In genomic region chr3:65861471-65861881, GRCm38 (mm10) we compare ENCODE assay signal across 10 mouse cellular contexts.
A peak's percentile ranks its signal among the peaks of the same experiment; 100 is the strongest.
DNase-seq lines count a peak whose midpoint lies in the region; ATAC-seq and TF ChIP-seq lines count a peak whose summit lies in the region.
"Had no signal": no experiment of that assay in that cellular context is flagged by ENCODE, and none has a peak within 500 bp of the region (broad histone marks: within the 10 kb centered on the region; RNA-seq: fewer than 3 reads in every experiment).

No protein-coding gene starts in this region.

- WGBS in hindbrain, postnatal 0 days, result 16% methylated on average over 6 of the region's 6 CpGs

- H3K9ac ChIP-seq in hindbrain, postnatal 0 days (replicated peaks; ENCODE audit: low read length), result no peak overlapping the region
- H3K9ac ChIP-seq: liver, embryonic 13.5 days had no signal

- no peak for TF ChIP-seq POLR2A in myocyte (IDR thresholded peaks at IDR 0.05; ENCODE audit: insufficient read length, low read depth)

- H3K4me1 ChIP-seq in hindbrain, postnatal 0 days (ENCODE audit: insufficient read depth, low read length), result peaks cover 26% of the 10 kb centered on the region

- 0 out of 2 replicates have a peak, but pooled peaks have one; percentile 2 for ATAC-seq in hindbrain, postnatal 0 days

- H3K9me3 ChIP-seq in hindbrain, postnatal 0 days (ENCODE audit: low read length), result no peaks in the 10 kb centered on the region
- H3K9me3 ChIP-seq: liver, embryonic 13.5 days had no signal

- H3K27me3 ChIP-seq in hindbrain, postnatal 0 days (ENCODE audit: insufficient read depth, low read length), result no peaks in the 10 kb centered on the region
- H3K27me3 ChIP-seq in myocyte (ENCODE audit: control insufficient read depth, insufficient read depth, insufficient read length), result no peaks in the 10 kb centered on the region
- H3K27me3 ChIP-seq: liver, embryonic 13.5 days had no signal

- no peak overlapping the region for H3K4me3 ChIP-seq in hindbrain, postnatal 0 days (ENCODE audit: low read length)
- H3K4me3 ChIP-seq in myocyte, result no peak overlapping the region
- H3K4me3 ChIP-seq: liver, embryonic 13.5 days had no signal

- H3K79me2 ChIP-seq in myocyte (ENCODE audit: control insufficient read depth, insufficient read depth), result no peaks in the 10 kb centered on the region

- DNase-seq in adrenal gland, adult (ENCODE audit: inconsistent age in 2 of 2, low spot score in 1 of 2), result peak; percentile 18 to 47
- DNase-seq in adrenal gland, postnatal 4 days (ENCODE audit: low spot score in 2 of 2), result no peak
- peak; percentile 16 to 24 for DNase-seq in lung, postnatal 4 days
- no peak for DNase-seq in lung, postnatal 25 days (ENCODE audit: low spot score)
- DNase-seq in hindbrain, postnatal 0 days (ENCODE audit: low spot score), result peak; percentile 59
- no peak for DNase-seq in thymus, postnatal 4 days
- DNase-seq in urinary bladder, postnatal 25 days (ENCODE audit: low spot score), result no peak
- DNase-seq: adrenal gland, postnatal 10 days; liver, embryonic 13.5 days had no signal

- no peak for TF ChIP-seq CTCF in hindbrain, postnatal 0 days (IDR thresholded peaks at IDR 0.05; ENCODE audit: low read depth)

- no peak overlapping the region for H3ac ChIP-seq in myocyte (ENCODE audit: control insufficient read depth, insufficient read length)

- H3K4me2 ChIP-seq in hindbrain, postnatal 0 days (ENCODE audit: low read depth, low read length), result 0 out of 2 replicates have a peak overlapping the region, but pooled peaks have one; percentile 8
- H3K4me2 ChIP-seq in myocyte (ENCODE audit: low read depth), result peak overlapping the region; percentile 31
- H3K4me2 ChIP-seq: liver, embryonic 13.5 days had no signal

- H3K36me3 ChIP-seq in hindbrain, postnatal 0 days (ENCODE audit: insufficient read depth, low read length), result no peaks in the 10 kb centered on the region
- H3K36me3 ChIP-seq in myocyte (ENCODE audit: control insufficient read depth, insufficient read depth), result no peaks in the 10 kb centered on the region
- H3K36me3 ChIP-seq: liver, embryonic 13.5 days had no signal

- peak overlapping the region; percentile 6; the same call in 1 of the 2 replicates for H3K27ac ChIP-seq in hindbrain, postnatal 0 days
- H3K27ac ChIP-seq: liver, embryonic 13.5 days had no signal

TF ChIP-seq in myocyte, 11 proteins besides CTCF, POLR2A, EP300 and RAD21:
- TF ChIP-seq MYOD1 (IDR thresholded peaks at IDR 0.05; ENCODE audit: control insufficient read depth in 1 of 3, insufficient read length in 2 of 3, low read depth in 2 of 3), result no peak
- no peak for TF ChIP-seq CEBPB (IDR thresholded peaks at IDR 0.05; ENCODE audit: insufficient read depth, poor library complexity, severe bottlenecking)
- TF ChIP-seq MYOG (IDR thresholded peaks at IDR 0.05; ENCODE audit: control insufficient read depth in 1 of 3, insufficient read depth in 1 of 3, insufficient read length in 2 of 3, low read depth in 2 of 3), result no peak
- no peak for TF ChIP-seq TCF3 (IDR thresholded peaks at IDR 0.05; ENCODE audit: insufficient read length, low read depth)
- no peak for TF ChIP-seq REST (IDR thresholded peaks at IDR 0.05; ENCODE audit: insufficient read depth, insufficient read length)
- no peak for TF ChIP-seq TCF12 (IDR thresholded peaks at IDR 0.05; ENCODE audit: insufficient read depth, poor library complexity, severe bottlenecking)
- TF ChIP-seq USF1 (IDR thresholded peaks at IDR 0.05; ENCODE audit: low read depth), result no peak
- TF ChIP-seq E2F4 (IDR thresholded peaks at IDR 0.05; ENCODE audit: insufficient read depth), result no peak
- TF ChIP-seq SRF (IDR thresholded peaks at IDR 0.05; ENCODE audit: control insufficient read depth, insufficient read length, low read depth), result no peak
- TF ChIP-seq POLR2AphosphoS2 (IDR thresholded peaks at IDR 0.05; ENCODE audit: insufficient read length, low read depth), result no peak
- no peak for TF ChIP-seq MAX (IDR thresholded peaks at IDR 0.05; ENCODE audit: low read depth)

Comparison
In these comparisons a context has a peak if more than half of its experiments do, and no peak if none do; other contexts are left out.
1. DNase-seq: peak in adrenal gland, adult (2 of 2), lung, postnatal 4 days (2 of 2) and hindbrain, postnatal 0 days (single experiment); none in adrenal gland, postnatal 4 days (0 of 2), lung, postnatal 25 days (single experiment), thymus, postnatal 4 days (single experiment) and urinary bladder, postnatal 25 days (single experiment).